21 mouse cellular contexts compared by ENCODE assay signal in the genomic region with DNA sequence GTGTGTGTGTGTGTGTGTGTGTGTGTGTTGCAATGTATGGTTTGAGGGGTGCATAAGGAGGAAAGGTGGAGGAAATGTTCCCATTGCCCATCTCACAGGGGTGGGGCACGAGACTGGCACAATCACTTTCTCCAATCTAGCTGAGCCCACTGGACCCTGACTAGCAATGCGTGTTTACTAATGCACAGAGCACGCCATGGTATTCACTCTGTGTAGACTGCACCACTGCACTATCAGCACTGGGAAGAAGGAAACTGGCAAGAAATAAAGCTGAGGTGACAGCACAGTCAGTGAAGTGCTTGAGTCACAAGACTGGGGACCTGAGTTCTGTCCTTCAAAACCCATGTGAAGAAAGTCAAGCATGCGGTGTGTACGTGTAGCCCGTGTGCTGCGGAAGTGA. TPM values are rescaled to one million over a fixed set of nuclear protein-coding genes. Genes with fewer than 3 reads are reported as not detected.
"Had no signal": no experiment of that assay in that cellular context is flagged by ENCODE, and none has a peak within 500 bp of the region (broad histone marks: within the 10 kb centered on the region; RNA-seq: fewer than 3 reads in every experiment).

No protein-coding gene starts in this region.

- H3K4me3 ChIP-seq: midbrain, embryonic 10.5 days; midbrain, embryonic 12.5 days; myocyte; neural tube, embryonic 13.5 days; neural tube, embryonic 15.5 days had no signal

- H3K4me1 ChIP-seq: midbrain, embryonic 12.5 days; neural tube, embryonic 13.5 days; neural tube, embryonic 15.5 days had no signal

- H3K9me3 ChIP-seq: midbrain, embryonic 10.5 days; midbrain, embryonic 12.5 days; neural tube, embryonic 13.5 days; neural tube, embryonic 15.5 days had no signal

- DNase-seq: lung, adult 18-20 months; lung, embryonic 14.5 days; lung, postnatal 10 days; lung, postnatal 4 days; midbrain, embryonic 14.5 days; retina, postnatal 1 day; right cerebral cortex, adult 18-20 months; right cerebral cortex, postnatal 25 days; right cerebral cortex, postnatal 4 days; spleen, adult 18-20 months; thymus, adult 2 months; thymus, postnatal 25 days; thymus, postnatal 4 days had no signal

- H3K4me2 ChIP-seq: lung, embryonic 14.5 days; midbrain, embryonic 12.5 days; neural tube, embryonic 13.5 days; neural tube, embryonic 15.5 days had no signal

- H3K9ac ChIP-seq: lung, embryonic 14.5 days; midbrain, embryonic 12.5 days; neural tube, embryonic 13.5 days; neural tube, embryonic 15.5 days had no signal

- H3K27me3 ChIP-seq: midbrain, embryonic 12.5 days; neural tube, embryonic 13.5 days; neural tube, embryonic 15.5 days had no signal

- ATAC-seq: midbrain, embryonic 16.5 days had no signal

- H3K36me3 ChIP-seq: midbrain, embryonic 10.5 days; midbrain, embryonic 12.5 days; neural tube, embryonic 13.5 days; neural tube, embryonic 15.5 days had no signal

- H3K27ac ChIP-seq: midbrain, embryonic 10.5 days; midbrain, embryonic 12.5 days; neural tube, embryonic 13.5 days; neural tube, embryonic 15.5 days had no signal

RNA-seq across cellular contexts. Expression of a gene that starts 17.8 kb away (rescaled TPM):
- total RNA-seq: megakaryocyte, adult 5-6 weeks; megakaryocyte-erythroid progenitor cell, adult 5-6 weeks had no signal
